Comparison of ENCODE assay signal across 8 mouse cellular contexts in genomic region chr2:10049456-10049855, GRCm38 (mm10). TPM values are rescaled to one million over a fixed set of nuclear protein-coding genes. Genes with fewer than 3 reads are reported as not detected.
DNase-seq lines count a peak whose midpoint lies in the region; ATAC-seq and TF ChIP-seq lines count a peak whose summit lies in the region.

No protein-coding gene starts in this region.

- no peak for TF ChIP-seq CTCF in ES-Bruce4 (IDR thresholded peaks at IDR 0.05; ENCODE audit: low read depth, low read length)
- no peak for TF ChIP-seq CTCF in liver, postnatal 0 days (IDR thresholded peaks at IDR 0.05; ENCODE audit: low read depth)

- DNase-seq in heart, adult 11 months: no peak
- DNase-seq in liver, postnatal 0 days: peak; percentile 28
- no peak for DNase-seq in retina, embryonic 14.5 days (ENCODE audit: low spot score)

- H3K4me3 ChIP-seq in heart, embryonic 11.5 days (ENCODE audit: low read depth, low read length): peak overlapping the region; percentile 93
- H3K4me3 ChIP-seq in ES-Bruce4 (ENCODE audit: low read depth, low read length): peak overlapping the region; percentile 78
- peak overlapping the region; percentile 90 for H3K4me3 ChIP-seq in liver, postnatal 0 days (ENCODE audit: low read depth, low read length)

- no peaks in the 10 kb centered on the region for H3K27me3 ChIP-seq in heart, embryonic 11.5 days (ENCODE audit: control insufficient read depth, insufficient read depth, low read length)
- H3K27me3 ChIP-seq in ES-Bruce4 (ENCODE audit: control insufficient read depth, insufficient read depth, low read length, poor library complexity, severe bottlenecking): no peaks in the 10 kb centered on the region
- no peaks in the 10 kb centered on the region for H3K27me3 ChIP-seq in liver, postnatal 0 days (ENCODE audit: insufficient read depth, low read length)

- H3K4me1 ChIP-seq in heart, embryonic 11.5 days (ENCODE audit: control insufficient read depth, insufficient read depth, low read length): peaks cover 4% of the 10 kb centered on the region; the same call in 1 of the 2 replicates
- H3K4me1 ChIP-seq in ES-Bruce4 (ENCODE audit: control insufficient read depth, insufficient read depth, low read length): peaks cover 2% of the 10 kb centered on the region
- peaks cover 11% of the 10 kb centered on the region; the same call in 1 of the 2 replicates for H3K4me1 ChIP-seq in liver, postnatal 0 days (ENCODE audit: insufficient read depth)

- H3K36me3 ChIP-seq in heart, embryonic 11.5 days (ENCODE audit: control insufficient read depth, insufficient read depth, low read length): no peaks in the 10 kb centered on the region
- H3K36me3 ChIP-seq in ES-Bruce4 (ENCODE audit: control insufficient read depth, insufficient read depth, low read length, poor library complexity, severe bottlenecking): peaks cover 2% of the 10 kb centered on the region
- peaks cover 6% of the 10 kb centered on the region; the same call in 1 of the 2 replicates for H3K36me3 ChIP-seq in liver, postnatal 0 days (replicated peaks; ENCODE audit: insufficient read depth, low read length)

- 17% methylated on average over 10 of the region's 10 CpGs for WGBS in heart, embryonic 11.5 days (ENCODE audit: insufficient replicate concordance)
- 9% methylated on average over 10 of the region's 10 CpGs for WGBS in liver, postnatal 0 days (ENCODE audit: insufficient replicate concordance)

- no peak for TF ChIP-seq EP300 in ES-Bruce4 (IDR thresholded peaks at IDR 0.05; ENCODE audit: insufficient read depth, low read depth, low read length)
- TF ChIP-seq EP300 in liver, postnatal 0 days (IDR thresholded peaks at IDR 0.05; ENCODE audit: low read depth): no peak

- H3K27ac ChIP-seq in heart, embryonic 11.5 days (ENCODE audit: low read depth, low read length): no peak overlapping the region
- H3K27ac ChIP-seq in ES-Bruce4 (ENCODE audit: insufficient read depth, low read length): no peak overlapping the region
- H3K27ac ChIP-seq in liver, postnatal 0 days (ENCODE audit: low read depth): peak overlapping the region; percentile 9; the same call in 1 of the 2 replicates

- no peak for TF ChIP-seq POLR2A in ES-Bruce4 (IDR thresholded peaks at IDR 0.05; ENCODE audit: insufficient read depth, low read length)

- no peak overlapping the region; the same call in 1 of the 2 replicates for H3K9ac ChIP-seq in heart, embryonic 11.5 days (ENCODE audit: low read depth, low read length)
- H3K9ac ChIP-seq in ES-Bruce4 (ENCODE audit: low read depth, poor library complexity, severe bottlenecking): peak overlapping the region; percentile 92
- H3K9ac ChIP-seq in liver, postnatal 0 days (replicated peaks): peak overlapping the region; percentile 64

- peak overlapping the region; percentile 67 for H3K4me2 ChIP-seq in heart, embryonic 11.5 days
- H3K4me2 ChIP-seq in liver, postnatal 0 days (ENCODE audit: low read depth, low read length): peak overlapping the region; percentile 93

- no peak for ATAC-seq in heart, embryonic 11.5 days (replicated peaks; ENCODE audit: insufficient number of reproducible peaks, low FRiP score, low TSS enrichment)
- ATAC-seq in granulocyte monocyte progenitor cell, adult 5-6 weeks (replicated peaks; ENCODE audit: poor library complexity, severe bottlenecking): peak; percentile 33
- no peak for ATAC-seq in liver, postnatal 0 days
- ATAC-seq in cerebellum, adult (ENCODE audit: insufficient number of reproducible peaks, low FRiP score, low TSS enrichment): no peak
- ATAC-seq in inflammation-experienced regulatory T-cells, adult 6 months: no peak

- H3K9me3 ChIP-seq in heart, embryonic 11.5 days (replicated peaks; ENCODE audit: control insufficient read depth, low read length): no peaks in the 10 kb centered on the region
- no peaks in the 10 kb centered on the region for H3K9me3 ChIP-seq in ES-Bruce4 (replicated peaks; ENCODE audit: control insufficient read depth, insufficient read depth, low read length, poor library complexity, severe bottlenecking)
- no peaks in the 10 kb centered on the region for H3K9me3 ChIP-seq in liver, postnatal 0 days (ENCODE audit: low read length)

RNA-seq across cellular contexts. Expression of gene Taf3, which starts 1.1 kb away (rescaled TPM):
- polyA plus RNA-seq in heart, embryonic 11.5 days (2014; fragmentation: Nextera tagmentation; extraction: Ambion mirVana): 10.0 and 11.9 TPM in 2 replicates
- 15.1 and 15.5 TPM in 2 replicates for polyA plus RNA-seq in ES-Bruce4 (2011; ENCODE audit: insufficient read depth, insufficient read length, low read depth, missing spikeins)
- total RNA-seq in granulocyte monocyte progenitor cell, adult 5-6 weeks (2014; fragmentation: Nextera tagmentation): 17.3 and 21.4 TPM in 2 replicates
- total RNA-seq in granulocyte monocyte progenitor cell, adult 5-6 weeks (2017): 8.7 and 9.0 TPM in 2 replicates
- polyA plus RNA-seq in liver, postnatal 0 days (2015; fragmentation: Nextera tagmentation; extraction: Ambion mirVana): 3.9 and 5.7 TPM in 2 replicates
- 10 to 100 TPM; 12.7 to 19.0 (median 17.6) TPM for polyA plus RNA-seq in inflammation-experienced regulatory T-cells, adult 6 months (2017; shearing (Covaris generic))

RNA-seq across cellular contexts. Expression of gene Atp5c1, which starts 30.9 kb away (rescaled TPM):
- 1,104 and 1,135 TPM in 2 replicates for polyA plus RNA-seq in heart, embryonic 11.5 days (2014; fragmentation: Nextera tagmentation; extraction: Ambion mirVana)
- polyA plus RNA-seq in ES-Bruce4 (2011; ENCODE audit: insufficient read depth, insufficient read length, low read depth, missing spikeins): 435 and 452 TPM in 2 replicates
- total RNA-seq in granulocyte monocyte progenitor cell, adult 5-6 weeks (2014; fragmentation: Nextera tagmentation): 458 and 534 TPM in 2 replicates
- total RNA-seq in granulocyte monocyte progenitor cell, adult 5-6 weeks (2017): 596 and 622 TPM in 2 replicates
- 439 and 445 TPM in 2 replicates for polyA plus RNA-seq in liver, postnatal 0 days (2015; fragmentation: Nextera tagmentation; extraction: Ambion mirVana)
- polyA plus RNA-seq in inflammation-experienced regulatory T-cells, adult 6 months (2017; shearing (Covaris generic)): 100 to 1,000 TPM; 577 to 685 (median 654) TPM

RNA-seq across cellular contexts. Expression of gene Kin, which starts 30.9 kb away (rescaled TPM):
- 22.6 and 27.7 TPM in 2 replicates for polyA plus RNA-seq in heart, embryonic 11.5 days (2014; fragmentation: Nextera tagmentation; extraction: Ambion mirVana)
- polyA plus RNA-seq in ES-Bruce4 (2011; ENCODE audit: insufficient read depth, insufficient read length, low read depth, missing spikeins): 26.0 and 29.6 TPM in 2 replicates
- 22.3 and 33.9 TPM in 2 replicates for total RNA-seq in granulocyte monocyte progenitor cell, adult 5-6 weeks (2014; fragmentation: Nextera tagmentation)
- total RNA-seq in granulocyte monocyte progenitor cell, adult 5-6 weeks (2017): 23.1 and 32.2 TPM in 2 replicates
- 16.1 and 16.2 TPM in 2 replicates for polyA plus RNA-seq in liver, postnatal 0 days (2015; fragmentation: Nextera tagmentation; extraction: Ambion mirVana)
- polyA plus RNA-seq in inflammation-experienced regulatory T-cells, adult 6 months (2017; shearing (Covaris generic)): 10 to 100 TPM; 26.3 to 32.4 (median 31.1) TPM
